Mouse (Mus musculus) erythroblast, embryonic 14.5 days (primary cell): ENCODE data around the gene Bcl6b.

ENCODE experiments used
- GATA1 ChIP-seq: IDR thresholded peaks from 2 replicates; pipeline ENCODE4 v1.6.1; 2012; ENCODE audit warnings: low read length, inconsistent platforms, mixed read lengths
- TAL1 ChIP-seq: IDR thresholded peaks from 3 replicates; pipeline ENCODE4 v1.6.1; 2012; ENCODE audit warnings: low read length, inconsistent platforms, mixed read lengths

DNA sequence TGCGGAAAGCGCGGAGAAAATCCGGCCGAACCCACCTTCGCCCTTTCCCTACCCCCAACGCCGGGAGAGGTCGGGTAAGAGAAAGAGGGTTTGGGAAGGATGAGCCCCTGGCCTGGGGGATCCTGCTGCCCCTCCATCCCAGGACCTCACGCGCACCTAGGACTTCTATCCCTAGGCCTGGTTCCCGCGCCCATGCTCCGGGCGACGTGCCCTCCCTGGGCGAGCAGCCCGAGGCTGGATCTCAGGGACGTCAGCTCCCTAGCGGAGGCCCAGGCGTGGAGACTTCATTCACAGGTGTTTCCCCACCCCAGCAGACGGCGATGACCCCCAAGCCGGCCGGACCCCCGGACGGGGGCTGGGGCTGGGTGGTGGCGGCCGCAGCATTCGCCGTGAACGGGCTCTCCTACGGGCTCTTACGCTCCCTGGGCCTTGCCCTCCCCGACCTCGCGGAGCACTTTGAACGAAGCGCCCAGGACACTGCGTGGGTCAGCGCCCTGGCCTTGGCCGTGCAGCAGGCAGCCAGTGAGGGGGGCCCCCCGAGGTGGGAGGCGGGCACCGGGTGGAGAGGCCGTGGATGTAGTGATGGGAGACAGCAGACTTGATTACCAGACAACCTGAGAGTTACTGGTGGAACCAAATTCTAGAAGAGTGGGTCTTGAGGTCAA is 15.3 kb downstream of the Bcl6b start:
- TF ChIP-seq GATA1, result no peak
- no peak for TF ChIP-seq TAL1
